Mouse (Mus musculus) adrenal gland, adult 2 months (tissue): ENCODE data around the gene Fem1a. TPM values are rescaled to one million over a fixed set of nuclear protein-coding genes. Genes with fewer than 3 reads are reported as not detected.

Experiments
- DNase-seq: peaks from one replicate; pipeline ENCODE4 v3.0.0; 2021
- polyA plus RNA-seq: library from polyadenylated mRNA; depleted of rRNA; stranded (reverse); fragments of >200 nt; gene quantifications from 2 replicates; pipeline ENCODE4 v1.2.3, GENCODE M21; 2012
- total RNA-seq, 2 experiments: library from RNA; stranded (reverse); gene quantifications; 2 replicates each; pipeline ENCODE4 v1.2.3; 2021

The Fem1a gene
- total and polyA plus RNA-seq, 3 experiments, result 27.0 to 46.9 (median 32.4) TPM

DNA sequence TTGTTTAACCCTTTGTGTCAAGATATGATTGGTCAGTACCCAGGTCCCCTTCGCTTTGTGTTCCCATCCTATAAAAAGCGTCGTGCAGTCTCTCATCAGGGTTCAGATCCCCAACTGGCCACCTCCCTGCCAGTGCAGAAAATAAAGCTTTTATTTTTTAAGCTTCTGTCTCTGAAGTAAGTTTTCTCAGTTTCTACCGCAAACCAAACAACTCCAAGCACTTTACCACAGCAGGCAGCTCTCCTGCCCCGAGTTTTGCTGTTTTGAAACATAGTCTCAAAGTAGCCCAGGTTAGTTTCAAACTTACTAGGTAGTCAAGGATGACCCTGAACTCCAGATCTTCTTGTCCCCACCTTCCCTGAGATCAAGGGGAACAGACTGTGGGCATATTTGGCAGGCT lies 21.7 kb downstream of the Fem1a start:
- no peak for DNase-seq

DNA sequence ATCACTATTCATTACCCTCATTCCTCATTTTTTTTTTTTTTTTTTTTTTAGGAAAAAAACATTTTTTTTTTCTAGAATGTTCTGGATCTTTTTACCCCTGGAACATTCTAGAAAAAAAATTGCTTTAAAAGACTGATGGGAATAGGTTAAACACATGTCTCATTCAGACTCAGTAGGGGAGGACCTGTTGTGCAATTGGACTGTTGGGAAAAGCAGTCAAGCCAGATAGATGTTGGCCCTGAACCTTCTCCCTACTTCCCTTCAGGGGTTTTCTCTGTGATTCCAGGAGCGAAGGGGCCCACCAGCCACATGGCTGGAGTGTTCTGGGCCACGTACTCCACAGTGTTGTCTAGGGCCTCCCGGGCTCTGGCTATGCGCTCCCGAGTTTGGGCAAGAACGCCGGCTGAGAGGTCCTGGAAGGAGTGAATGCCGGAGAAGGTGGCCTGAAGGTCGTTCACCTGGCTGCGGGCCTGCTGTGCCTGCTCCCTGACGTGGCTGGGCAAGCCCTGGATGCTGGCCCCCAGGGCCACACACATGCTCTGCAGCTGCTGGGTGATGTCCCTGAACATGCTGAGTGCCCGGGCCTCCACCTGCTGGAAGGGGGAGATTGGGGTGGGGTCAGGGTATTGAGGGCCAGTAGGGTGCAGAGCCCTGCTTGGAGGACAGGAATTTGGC lies 23.0 kb downstream of the Fem1a start:
- peak; percentile 69 for DNase-seq

DNA sequence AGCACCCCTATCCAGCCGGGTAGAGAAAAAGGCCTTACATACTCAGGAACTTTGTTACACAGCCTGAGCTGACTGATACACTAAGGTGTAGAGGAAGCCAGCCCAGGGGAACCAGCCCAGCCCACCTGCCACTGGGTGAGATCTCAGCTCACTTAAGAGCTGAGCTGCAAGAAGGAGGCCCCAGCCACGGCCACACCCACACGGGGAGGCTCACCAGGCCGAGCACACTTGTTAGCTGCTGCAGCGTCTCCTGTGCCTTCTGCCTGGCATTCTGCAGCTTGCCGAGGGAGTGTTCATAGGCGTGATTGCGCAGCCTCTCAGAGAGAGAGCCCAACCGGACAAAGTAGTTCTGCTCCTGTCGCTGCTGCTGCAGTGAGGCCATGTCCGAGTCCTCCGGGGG lies 24.6 kb downstream of the Fem1a start:
- no peak for DNase-seq

DNA sequence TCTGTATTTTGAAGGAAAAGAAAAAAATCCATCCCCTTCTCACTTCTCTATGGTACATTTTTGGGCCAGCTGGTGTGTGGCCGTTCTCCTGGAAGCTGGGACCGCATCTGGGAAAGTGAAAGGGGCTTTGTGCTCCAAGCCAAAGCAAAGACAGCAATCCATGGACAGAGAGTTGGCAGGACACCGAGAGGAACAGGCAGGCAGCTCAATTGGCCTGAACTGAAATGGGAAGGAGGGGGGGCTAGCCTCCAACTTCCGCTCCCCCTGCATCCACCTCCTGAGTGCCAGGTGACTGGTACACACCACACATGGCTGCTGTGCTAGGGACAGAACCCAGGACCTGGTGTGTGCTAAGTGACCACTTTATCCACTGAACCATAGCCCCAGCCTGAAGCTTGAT lies 26.2 kb downstream of the Fem1a start:
- DNase-seq, result no peak

DNA sequence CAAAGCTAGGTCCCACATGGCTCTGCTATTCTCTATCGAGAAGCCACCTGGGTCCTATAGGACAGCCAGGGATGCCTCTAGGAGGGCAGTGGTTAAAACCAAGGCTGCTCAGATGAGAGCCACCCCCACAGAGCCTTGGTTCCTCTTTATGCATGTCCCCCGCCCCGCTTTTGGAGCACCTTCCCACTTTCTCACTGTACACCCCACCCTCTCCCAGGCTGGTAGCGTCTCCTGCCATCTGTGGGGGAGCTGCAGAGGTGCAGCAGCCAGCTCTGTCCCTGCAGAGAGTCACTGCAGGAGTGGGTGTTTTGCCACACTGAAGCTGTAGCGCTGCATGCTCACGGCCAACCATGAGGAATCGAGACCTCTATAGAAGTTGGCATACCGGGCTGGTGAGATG lies 26.7 kb downstream of the Fem1a start:
- DNase-seq, result no peak

DNA sequence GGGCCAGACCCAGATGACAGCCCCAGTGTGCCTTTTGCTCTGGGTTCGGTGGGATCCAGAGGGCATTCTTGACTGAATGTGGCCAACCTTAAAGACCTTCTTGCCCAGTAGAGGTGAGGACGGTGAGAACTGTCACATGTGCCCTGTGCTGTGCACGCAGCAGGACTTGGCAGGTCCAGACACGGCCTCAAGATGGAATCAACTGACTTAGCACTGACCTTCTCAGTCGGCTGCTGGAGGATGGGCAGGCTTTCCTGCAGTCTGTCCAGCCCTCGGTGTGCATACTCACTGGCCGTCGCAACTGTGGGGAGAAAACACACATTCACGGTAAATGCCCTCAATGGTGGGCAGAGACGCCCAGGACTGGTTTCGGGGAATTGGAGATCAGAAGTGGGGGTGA lies 29.4 kb downstream of the Fem1a start:
- no peak for DNase-seq

DNA sequence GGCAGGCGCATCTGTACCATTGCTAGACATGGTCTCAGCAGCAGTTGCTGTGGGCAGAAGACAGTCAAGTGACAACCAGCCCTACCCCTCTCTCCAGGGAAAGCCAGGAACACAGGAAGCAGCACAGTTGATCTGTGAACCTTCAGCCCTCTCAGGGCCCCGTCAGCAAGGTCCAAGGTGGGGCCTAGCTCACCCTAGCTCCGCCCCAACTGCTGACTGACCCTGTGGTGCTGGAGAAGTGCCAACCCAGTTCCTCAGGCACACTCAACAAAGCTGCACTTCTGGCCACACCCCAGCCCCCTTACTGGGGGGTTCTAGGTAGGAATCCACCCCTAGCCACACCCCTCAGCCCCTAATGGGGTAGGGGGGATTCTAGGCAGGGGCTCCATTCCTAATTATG lies 31.2 kb downstream of the Fem1a start:
- DNase-seq, result peak; percentile 81

DNA sequence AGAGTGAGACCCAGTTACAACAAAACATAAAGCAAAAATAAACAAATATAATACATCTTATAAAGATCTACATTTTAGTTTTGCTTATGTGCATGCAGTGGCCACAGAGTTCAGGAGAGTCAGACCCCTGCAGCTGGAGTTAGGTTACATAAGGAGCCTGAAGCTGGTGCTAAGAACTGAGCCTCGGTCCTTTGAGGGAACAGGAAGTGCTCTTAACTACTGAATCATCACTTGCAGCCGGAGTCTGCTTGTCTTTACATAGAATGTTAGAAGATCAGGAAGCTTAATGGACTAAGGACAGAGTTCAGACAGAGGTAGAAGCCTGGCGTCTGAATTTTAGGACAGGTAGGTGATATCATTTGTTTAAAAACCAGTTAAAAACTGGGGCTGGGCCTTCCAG lies 32.3 kb downstream of the Fem1a start:
- no peak for DNase-seq

DNA sequence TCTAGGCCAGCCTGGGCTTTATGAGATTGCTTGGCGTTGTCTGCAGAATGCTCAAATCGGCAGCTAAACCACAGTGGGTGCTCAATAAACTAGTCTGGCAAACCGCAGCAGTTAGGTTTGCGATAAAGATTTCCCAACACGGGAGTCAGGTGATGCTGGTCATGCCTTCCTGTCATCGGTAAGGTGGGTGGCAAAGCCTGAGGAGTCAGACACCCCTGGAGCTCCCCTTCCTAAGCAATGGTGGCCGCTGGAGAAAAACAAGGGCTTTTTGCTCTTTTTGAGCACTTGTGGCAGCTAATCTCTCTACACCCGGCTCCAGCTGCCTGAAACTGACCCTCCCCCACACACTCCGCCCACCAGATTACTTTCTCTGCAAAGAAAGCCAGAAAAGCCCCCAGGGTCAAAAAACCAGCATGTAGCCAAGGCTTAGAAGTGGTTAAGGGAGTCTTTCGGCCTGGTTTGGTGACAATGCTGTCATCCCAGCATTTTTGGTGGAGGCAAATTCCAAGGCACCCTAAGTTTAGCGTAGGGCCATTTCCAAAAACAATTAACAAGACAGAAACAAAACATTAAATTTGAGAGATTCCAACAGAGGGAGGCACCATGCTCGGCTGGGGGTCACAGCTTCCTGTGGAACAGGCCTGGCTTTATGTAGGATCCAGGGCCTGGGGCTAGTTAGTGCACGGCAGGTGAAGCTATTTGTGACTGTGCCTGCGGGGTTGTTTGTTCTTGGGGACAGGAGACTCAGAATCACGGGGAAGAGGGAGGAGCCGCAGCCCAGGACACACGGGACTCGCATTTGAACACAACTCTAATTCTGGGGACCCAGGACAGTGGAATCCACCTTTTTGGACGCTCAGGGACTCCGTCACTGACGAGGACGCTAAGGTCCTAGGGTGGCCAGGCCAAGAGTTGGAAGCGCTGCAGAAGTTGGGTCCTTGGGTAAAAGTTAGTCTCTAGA lies 33.0 kb downstream of the Fem1a start:
- DNase-seq, result peak; percentile 64

DNA sequence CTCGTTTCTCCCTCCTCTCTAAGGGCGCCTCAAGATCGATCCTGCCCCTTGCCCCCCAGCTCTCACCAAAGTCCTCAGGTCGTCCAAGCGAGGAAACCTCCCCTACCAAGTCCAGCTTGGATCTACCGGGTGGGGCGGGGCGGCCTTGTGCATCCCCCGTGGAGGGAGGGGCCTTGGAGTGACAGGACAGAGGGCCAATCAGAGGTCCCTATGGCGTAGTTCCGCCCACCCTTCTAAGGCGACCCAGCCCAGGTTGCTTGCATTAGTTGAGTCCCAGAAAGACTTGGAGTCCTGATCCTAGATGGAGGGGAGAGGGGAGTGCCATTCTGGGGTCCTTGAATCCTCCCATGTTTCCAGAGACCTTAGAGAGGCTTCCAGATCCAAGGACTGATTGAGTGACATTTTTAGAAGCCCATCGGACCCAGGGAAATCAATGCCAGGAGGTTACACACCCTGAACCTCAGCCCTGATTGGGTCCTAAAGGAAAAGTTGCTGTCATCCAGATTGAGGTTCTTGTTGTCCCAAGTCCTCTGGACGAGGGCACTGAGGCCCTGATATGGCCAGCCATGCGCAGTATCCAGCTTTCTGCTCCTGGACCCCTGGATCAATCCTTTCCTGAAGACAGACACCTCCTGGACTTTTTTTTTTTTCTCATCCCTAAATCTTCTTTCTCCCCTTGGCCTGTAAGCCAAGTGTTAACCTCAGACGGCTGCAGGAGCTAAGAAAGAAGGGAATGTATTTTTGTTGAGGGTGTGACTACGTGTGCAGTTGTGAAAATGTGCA lies 34.0 kb downstream of the Fem1a start:
- DNase-seq, result peak; percentile 99

DNA sequence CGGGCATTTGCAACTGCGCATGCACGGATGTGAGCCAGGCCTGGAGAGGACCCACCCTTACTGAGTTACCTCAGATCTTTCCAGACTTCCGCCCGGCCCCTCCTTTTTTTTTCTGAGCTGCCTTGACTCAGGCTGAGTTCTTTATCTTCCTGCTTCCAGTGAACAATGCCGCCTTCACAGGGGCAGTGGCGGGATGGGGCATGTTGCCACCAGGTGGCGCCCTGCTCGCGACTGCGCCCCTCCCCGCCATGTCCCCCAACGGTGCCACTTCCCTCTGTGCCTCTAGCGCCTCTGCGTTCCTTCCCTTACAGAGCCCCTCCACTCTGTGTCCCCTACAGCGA lies 34.5 kb downstream of the Fem1a start:
- peak; percentile 94 for DNase-seq

DNA sequence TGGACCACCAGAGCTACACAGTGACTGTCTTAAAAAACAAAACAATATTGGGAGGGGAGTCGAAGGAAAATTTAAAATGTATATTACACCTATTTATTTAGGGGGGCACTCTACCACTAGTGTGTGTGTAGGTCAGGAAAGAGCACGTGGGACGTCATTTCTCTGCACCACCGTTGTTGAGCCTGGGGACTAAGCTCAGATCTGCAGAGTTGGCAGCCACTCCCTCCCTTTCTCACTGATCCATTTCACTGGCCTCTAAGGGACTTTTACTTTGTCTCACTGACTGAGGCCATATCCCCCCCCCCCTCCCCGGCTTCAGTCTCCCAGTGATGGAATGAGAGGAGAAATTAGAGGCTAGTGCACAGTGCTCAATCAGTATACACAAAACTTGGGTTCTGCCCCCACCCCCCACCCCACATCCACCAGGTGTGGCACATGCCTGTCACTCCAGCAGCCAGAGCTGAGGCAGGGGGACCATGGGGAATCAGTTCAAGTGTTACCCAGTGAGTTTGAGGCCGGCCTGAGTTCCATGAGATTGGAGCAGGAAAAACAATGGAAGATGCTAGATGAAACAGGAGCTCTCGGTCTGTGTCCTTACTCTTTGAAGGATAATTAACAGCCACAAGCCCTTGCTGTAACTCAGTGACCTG lies 35.3 kb downstream of the Fem1a start:
- DNase-seq, result no peak

DNA sequence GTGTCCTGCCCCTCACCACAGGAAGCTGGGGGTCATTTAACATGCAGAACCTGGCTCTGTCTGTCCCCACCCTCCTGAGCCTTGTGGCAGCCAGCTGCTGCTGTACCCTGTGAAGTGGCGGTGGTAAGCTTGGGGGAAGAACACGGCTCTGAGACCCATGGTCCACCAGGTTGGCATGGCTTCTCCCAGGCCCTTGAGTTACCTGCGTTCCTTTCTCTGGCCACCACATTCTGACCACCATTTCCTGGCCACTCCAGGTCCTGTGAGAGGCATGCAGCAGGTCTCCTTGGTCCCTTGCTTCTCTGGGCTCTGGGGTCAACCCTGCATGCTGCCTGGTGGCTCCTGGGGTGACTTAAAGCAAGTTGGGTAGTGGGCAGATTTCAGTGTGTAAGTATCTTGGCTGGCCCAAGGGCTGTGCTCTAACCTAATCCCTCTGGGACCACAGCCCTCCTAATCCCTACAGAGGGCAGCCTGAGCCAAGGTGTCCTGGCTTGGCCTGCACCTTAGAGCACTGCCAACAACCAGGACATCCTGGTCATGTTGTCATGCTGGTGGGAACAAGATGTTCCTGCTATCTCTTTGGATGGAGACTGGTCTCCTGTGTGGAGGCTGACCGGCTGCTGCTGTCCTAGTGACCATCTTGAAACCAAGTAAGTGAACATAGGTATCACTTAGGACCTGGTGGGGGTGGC lies 36.1 kb downstream of the Fem1a start, which contains the start of gene Plin3:
TSS of gene Plin3 (minus strand) at position 343 of the 692 bp plus-strand sequence.
- DNase-seq, result no peak

DNA sequence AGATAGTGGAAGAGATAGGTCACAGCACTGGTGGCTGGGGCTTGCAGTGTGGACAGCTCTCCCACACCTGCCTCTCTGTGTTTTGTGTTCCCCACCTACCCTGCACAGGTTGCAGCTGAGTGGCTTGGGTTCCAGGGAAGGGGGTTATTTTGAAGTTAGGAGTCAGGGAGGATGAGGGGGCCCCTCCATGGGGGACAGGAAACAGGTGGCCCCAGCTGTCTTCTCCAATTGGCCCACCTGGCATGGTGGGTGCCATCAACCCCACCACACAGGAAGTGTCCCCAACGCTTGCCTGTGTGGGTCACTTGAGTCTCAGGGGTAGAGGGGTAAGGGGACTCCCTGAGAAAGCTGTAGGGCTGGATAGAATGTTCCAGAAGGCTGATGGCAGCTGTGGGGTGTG lies 36.7 kb downstream of the Fem1a start:
- DNase-seq, result no peak

DNA sequence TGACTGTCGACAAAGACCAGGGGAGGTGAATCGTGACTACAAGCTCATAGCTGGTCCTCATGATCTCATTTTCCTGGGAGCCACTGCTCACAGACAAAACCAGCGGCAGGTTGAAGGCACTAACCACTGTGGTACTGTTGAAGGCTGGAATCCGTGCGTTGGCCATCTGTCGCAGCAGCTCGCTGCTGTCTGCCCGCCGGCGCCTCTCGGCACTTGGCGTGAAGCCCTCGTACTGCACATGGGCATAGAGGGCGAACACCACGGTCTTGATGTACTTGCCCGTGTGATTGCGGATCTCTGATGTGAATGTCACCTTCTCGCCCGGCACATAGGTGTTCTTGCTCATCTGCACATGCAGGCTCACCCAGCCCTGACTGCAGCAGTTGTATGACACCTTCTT lies 37.6 kb downstream of the Fem1a start:
- DNase-seq, result no peak

DNA sequence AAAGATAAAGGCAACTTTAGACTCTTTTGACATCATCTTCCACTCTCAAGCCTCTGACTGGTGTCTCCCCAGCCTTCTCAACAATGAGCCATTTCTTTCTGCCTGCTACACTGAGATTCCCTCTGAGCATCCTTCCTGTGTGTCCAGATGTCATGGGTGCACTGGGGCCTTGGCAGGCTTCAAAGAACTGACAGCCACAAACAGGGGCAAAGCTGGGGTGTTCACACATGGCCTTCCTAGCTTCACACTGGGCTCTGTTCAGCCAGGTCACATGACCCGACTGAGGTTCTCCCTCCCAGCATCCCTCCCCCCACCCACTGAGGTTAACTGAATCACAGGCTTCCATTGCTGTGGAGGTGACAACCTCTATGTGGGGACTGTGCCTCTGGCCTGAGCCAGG lies 39.6 kb downstream of the Fem1a start:
- no peak for DNase-seq

DNA sequence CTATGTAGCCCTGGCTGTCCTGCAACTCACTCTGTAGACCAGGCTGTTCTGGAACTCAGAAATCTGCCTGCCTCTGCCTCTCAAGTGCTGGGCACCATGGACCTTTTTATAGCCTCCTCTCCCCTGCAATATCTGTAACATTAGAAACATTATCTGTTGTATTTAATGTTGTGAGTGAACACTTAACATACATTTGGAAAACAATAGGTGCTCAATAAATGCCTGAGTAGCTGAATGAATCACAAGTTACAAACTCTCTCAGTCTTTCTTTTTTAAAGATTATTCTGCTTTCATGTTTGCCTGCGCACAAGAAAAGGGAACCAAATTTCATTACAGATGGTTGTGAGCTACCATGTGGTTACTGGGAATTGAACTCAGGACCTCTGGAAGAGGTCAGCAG lies 41.6 kb downstream of the Fem1a start:
- no peak for DNase-seq

DNA sequence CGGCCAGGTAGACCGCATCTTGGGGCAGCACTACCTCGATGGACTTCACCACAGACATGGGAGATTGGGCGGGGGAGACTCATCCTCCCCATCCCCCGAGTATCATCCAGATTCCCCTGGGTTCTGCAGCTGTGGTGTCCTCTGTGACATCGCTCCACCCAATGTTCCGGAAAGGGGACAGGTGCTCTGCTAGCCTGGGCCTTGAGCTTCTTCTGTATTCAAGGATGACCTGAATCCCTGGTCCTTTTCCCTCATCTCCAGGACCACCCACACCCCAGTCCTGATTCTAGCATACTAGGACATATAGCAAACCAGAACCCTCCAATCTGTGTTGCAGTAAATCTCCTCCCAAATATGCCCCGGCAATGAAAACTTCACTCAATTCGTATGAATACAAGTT lies 43.6 kb downstream of the Fem1a start, which contains the start of gene Arrdc5:
TSS of gene Arrdc5 (minus strand) at position 101 of the 400 bp plus-strand sequence.
- no peak for DNase-seq

DNA sequence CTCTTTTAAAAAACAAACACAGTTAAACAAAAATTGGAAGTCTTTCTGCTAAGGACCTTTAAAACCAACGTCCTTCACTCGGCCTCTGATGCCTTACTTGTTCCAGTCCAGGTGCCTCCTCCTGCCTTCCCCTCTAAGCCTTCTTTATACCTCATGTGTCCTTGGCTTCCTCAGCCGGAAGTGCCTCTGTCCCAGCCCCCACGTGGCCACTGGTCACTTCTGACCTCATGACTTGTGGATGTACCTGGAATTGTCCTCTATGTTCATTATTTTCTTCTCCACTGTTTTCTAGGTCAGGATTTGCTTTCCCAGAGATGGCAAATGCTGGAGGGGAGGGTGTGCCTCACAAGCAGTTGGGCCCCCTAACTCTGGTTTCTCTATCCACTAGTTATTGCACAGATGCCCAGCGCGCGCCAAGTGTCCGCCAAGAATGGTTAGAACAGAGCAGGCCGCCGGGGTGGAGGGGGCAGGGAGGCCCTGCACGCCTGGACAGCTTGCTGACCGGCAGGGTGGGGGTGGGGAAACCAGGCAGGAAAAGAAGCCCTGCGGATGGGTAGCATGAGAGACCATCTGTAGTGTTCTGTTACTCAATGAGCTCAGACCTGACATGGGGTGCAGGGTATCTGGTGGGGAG lies 45.9 kb downstream of the Fem1a start:
- peak; percentile 53 for DNase-seq

DNA sequence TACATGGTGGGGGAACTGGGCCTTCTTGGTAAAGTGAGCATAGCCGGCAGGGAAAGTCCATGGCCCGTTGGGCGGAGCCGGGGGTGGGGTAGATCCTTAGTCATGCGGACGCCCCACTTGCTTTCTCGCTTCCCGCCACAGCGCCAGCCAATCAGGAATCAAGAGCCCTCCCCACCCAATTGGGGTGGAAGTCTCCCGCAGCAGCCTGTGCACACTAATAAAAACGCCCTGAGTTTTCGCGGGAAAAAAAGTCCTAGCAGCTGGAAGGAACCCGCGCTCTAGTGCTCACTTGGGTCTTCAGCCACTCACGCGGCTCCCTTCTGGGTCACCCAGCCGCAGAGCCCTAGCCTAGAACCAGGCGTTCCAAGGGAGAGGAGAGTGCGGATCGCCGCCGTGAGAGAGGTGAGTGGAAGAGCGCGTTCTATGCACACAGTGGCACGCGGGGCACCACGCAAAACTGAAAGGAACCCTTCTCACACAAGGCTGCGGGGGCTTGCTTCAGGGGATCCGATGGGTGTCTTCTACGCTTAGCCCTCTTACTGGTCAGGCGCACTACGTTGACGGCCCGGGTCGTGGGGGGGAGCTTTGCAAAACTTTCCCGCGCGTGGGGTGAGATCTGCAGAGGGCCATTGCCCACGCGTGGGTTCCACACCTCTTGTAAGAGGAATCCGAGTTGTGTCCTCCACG lies 46.7 kb downstream of the Fem1a start, which contains the start of gene Uhrf1:
TSS of gene Uhrf1 (plus strand) at position 162 of the 687 bp plus-strand sequence.
- peak; percentile 89 for DNase-seq
